Mouse (Mus musculus): ENCODE measurements around the gene Gm20388. TPM values are rescaled to one million over a fixed set of nuclear protein-coding genes. Genes with fewer than 3 reads are reported as not detected.

Gm20388 gene
- total and polyA plus RNA-seq, 2 experiments from 2014 or later, result 17.3 TPM; not detected in 1

DNA sequence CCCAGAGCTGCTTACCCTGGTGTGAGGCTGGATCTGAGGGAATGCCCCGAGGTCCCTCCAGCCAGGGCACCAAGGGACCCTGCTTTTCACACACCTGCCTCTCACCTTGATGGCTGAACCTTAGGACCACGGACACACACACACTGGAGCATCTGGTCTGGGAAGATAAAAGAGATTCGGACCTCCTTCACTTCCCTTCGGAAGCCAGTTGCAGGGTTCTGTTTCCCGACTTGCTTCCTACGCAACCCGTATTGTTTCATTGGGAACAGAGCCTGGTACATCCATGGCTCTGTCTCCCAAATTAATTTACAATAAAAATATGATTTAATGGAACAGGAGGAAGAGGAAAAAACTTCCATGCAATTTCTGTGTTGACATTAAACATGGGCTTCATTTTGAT is 966.4 kb downstream of the Gm20388 start:
- peaks cover 61% of the 10 kb centered on the region for H3K27me3 ChIP-seq (ENCODE audit: control insufficient read depth, insufficient read depth, low read length)
- no peak overlapping the region for H3K4me2 ChIP-seq (ENCODE audit: low read depth, low read length)
- TF ChIP-seq CTCF (IDR thresholded peaks at IDR 0.05; ENCODE audit: low read depth) (no peak), EP300 (IDR thresholded peaks at IDR 0.05; ENCODE audit: low read depth) (no peak)
- H3K4me3 ChIP-seq (ENCODE audit: low read depth, low read length), result no peak overlapping the region
- H3K4me1 ChIP-seq (ENCODE audit: control insufficient read depth, insufficient read depth), result no peaks in the 10 kb centered on the region
- H3K9ac ChIP-seq (replicated peaks; ENCODE audit: low read depth, low read length), result no peak overlapping the region
- DNase-seq (ENCODE audit: low spot score) (no peak), ATAC-seq (ENCODE audit: insufficient read depth, low read depth) (no peak)
- WGBS, result 61% methylated on average over 7 of the region's 7 CpGs
- no peaks in the 10 kb centered on the region for H3K36me3 ChIP-seq (replicated peaks; ENCODE audit: control insufficient read depth, insufficient read depth, low read length)
- no peaks in the 10 kb centered on the region for H3K9me3 ChIP-seq (replicated peaks; ENCODE audit: control insufficient read depth, low read length)
- H3K27ac ChIP-seq (ENCODE audit: low read depth), result no peak overlapping the region

DNA sequence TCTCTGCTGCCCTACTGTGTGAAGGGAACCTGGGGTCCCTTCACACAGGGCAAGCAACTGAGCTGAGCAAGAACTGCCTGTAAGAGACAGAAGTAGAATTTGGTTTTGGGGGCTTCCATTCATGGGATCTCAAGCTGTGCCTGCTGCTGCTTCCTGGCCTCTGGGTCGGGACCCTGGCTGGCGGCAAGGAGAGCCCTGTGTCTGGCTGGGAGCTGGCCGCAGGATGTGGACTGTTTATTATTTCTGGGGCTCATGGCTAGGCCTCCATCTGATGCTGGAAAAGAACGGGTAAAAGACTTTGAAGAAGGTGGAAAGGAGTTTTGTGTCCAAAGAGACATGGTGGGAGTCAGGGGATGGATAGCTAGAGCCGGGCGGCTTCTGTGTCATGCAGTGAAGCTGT is 969.3 kb downstream of the Gm20388 start:
- no peak overlapping the region for H3K4me3 ChIP-seq (ENCODE audit: low read depth, low read length)
- H3K27ac ChIP-seq (ENCODE audit: low read depth), result no peak overlapping the region
- WGBS, result 60% methylated on average over 6 of the region's 6 CpGs
- H3K9ac ChIP-seq (replicated peaks; ENCODE audit: low read depth, low read length), result no peak overlapping the region
- DNase-seq (ENCODE audit: low spot score) (no peak), ATAC-seq (ENCODE audit: insufficient read depth, low read depth) (no peak)
- no peak overlapping the region for H3K4me2 ChIP-seq (ENCODE audit: low read depth, low read length)
- peaks cover 80% of the 10 kb centered on the region for H3K27me3 ChIP-seq (ENCODE audit: control insufficient read depth, insufficient read depth, low read length)
- no peak for TF ChIP-seq CTCF (IDR thresholded peaks at IDR 0.05; ENCODE audit: low read depth)
- TF ChIP-seq EP300 (IDR thresholded peaks at IDR 0.05; ENCODE audit: low read depth), result no peak
- H3K9me3 ChIP-seq (replicated peaks; ENCODE audit: control insufficient read depth, low read length), result no peaks in the 10 kb centered on the region
- H3K4me1 ChIP-seq (ENCODE audit: control insufficient read depth, insufficient read depth), result no peaks in the 10 kb centered on the region
- H3K36me3 ChIP-seq (replicated peaks; ENCODE audit: control insufficient read depth, insufficient read depth, low read length), result no peaks in the 10 kb centered on the region

GRCm38 (mm10) chr8:120881634-120882033 is 971.0 kb downstream of the Gm20388 start:
- Histone ChIP-seq H3K9ac (replicated peaks; ENCODE audit: low read depth, low read length) (no peak overlapping the region), H3K4me2 (ENCODE audit: low read depth, low read length) (no peak overlapping the region), H3K36me3 (replicated peaks; ENCODE audit: control insufficient read depth, insufficient read depth, low read length) (no peaks in the 10 kb centered on the region), H3K27me3 (ENCODE audit: control insufficient read depth, insufficient read depth, low read length) (peaks cover 89% of the 10 kb centered on the region), H3K9me3 (replicated peaks; ENCODE audit: control insufficient read depth, low read length) (no peaks in the 10 kb centered on the region), H3K4me1 (ENCODE audit: control insufficient read depth, insufficient read depth) (no peaks in the 10 kb centered on the region), H3K4me3 (ENCODE audit: low read depth, low read length) (no peak overlapping the region), H3K27ac (ENCODE audit: low read depth) (no peak overlapping the region)
- TF ChIP-seq CTCF (IDR thresholded peaks at IDR 0.05; ENCODE audit: low read depth), result no peak
- no peak for TF ChIP-seq EP300 (IDR thresholded peaks at IDR 0.05; ENCODE audit: low read depth)
- no peak for ATAC-seq (ENCODE audit: insufficient read depth, low read depth)
- 67% methylated on average over 10 of the region's 10 CpGs for WGBS
- no peak for DNase-seq (ENCODE audit: low spot score)

DNA sequence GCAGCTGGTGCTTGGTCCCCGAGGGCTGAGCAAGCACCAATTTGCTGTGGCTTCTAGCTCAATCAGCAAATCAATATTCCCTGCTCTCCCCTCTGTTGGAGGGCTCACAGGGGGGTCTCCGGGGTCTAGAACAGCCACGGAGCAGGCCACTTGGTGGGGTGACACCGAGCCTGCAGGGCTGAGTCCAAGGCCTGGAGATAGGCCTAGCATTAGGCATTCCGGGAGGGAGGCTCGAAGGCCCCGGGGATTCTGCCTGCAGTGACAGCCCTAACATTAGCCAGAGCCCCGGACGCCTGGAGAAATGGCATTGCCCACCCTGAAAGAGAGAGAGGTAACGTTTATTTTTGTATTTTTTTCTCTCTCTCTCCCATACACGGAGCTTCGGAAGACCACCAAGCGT is 972.0 kb downstream of the Gm20388 start:
- DNase-seq (ENCODE audit: low spot score) (no peak), ATAC-seq (ENCODE audit: insufficient read depth, low read depth) (no peak)
- Histone ChIP-seq H3K9ac (replicated peaks; ENCODE audit: low read depth, low read length) (no peak overlapping the region), H3K27me3 (ENCODE audit: control insufficient read depth, insufficient read depth, low read length) (peaks cover 97% of the 10 kb centered on the region), H3K4me3 (ENCODE audit: low read depth, low read length) (no peak overlapping the region), H3K9me3 (replicated peaks; ENCODE audit: control insufficient read depth, low read length) (no peaks in the 10 kb centered on the region), H3K27ac (ENCODE audit: low read depth) (no peak overlapping the region), H3K36me3 (replicated peaks; ENCODE audit: control insufficient read depth, insufficient read depth, low read length) (no peaks in the 10 kb centered on the region), H3K4me2 (ENCODE audit: low read depth, low read length) (no peak overlapping the region), H3K4me1 (ENCODE audit: control insufficient read depth, insufficient read depth) (no peaks in the 10 kb centered on the region)
- no peak for TF ChIP-seq CTCF (IDR thresholded peaks at IDR 0.05; ENCODE audit: low read depth)
- no peak for TF ChIP-seq EP300 (IDR thresholded peaks at IDR 0.05; ENCODE audit: low read depth)
- WGBS, result 19% methylated on average over 13 of the region's 13 CpGs

- Histone ChIP-seq H3K27ac (ENCODE audit: low read depth) (no peak overlapping the region), H3K9ac (replicated peaks; ENCODE audit: low read depth, low read length) (no peak overlapping the region), H3K36me3 (replicated peaks; ENCODE audit: control insufficient read depth, insufficient read depth, low read length) (no peaks in the 10 kb centered on the region), H3K4me3 (ENCODE audit: low read depth, low read length) (no peak overlapping the region), H3K4me1 (ENCODE audit: control insufficient read depth, insufficient read depth) (no peaks in the 10 kb centered on the region), H3K9me3 (replicated peaks; ENCODE audit: control insufficient read depth, low read length) (no peaks in the 10 kb centered on the region), H3K27me3 (ENCODE audit: control insufficient read depth, insufficient read depth, low read length) (peaks cover 97% of the 10 kb centered on the region), H3K4me2 (ENCODE audit: low read depth, low read length) (no peak overlapping the region)
- TF ChIP-seq CTCF (IDR thresholded peaks at IDR 0.05; ENCODE audit: low read depth) (no peak), EP300 (IDR thresholded peaks at IDR 0.05; ENCODE audit: low read depth) (no peak)
- WGBS, result 7% methylated on average over 25 of the region's 25 CpGs
- ATAC-seq (ENCODE audit: insufficient read depth, low read depth) (no peak), DNase-seq (ENCODE audit: low spot score) (no peak)
Measured at GRCm38 (mm10) chr8:120883369-120883768, 972.7 kb downstream of the Gm20388 start.

- H3K9me3 ChIP-seq (replicated peaks; ENCODE audit: control insufficient read depth, low read length), result no peaks in the 10 kb centered on the region
- no peak overlapping the region for H3K4me2 ChIP-seq (ENCODE audit: low read depth, low read length)
- 10% methylated on average over 15 of the region's 15 CpGs for WGBS
- no peaks in the 10 kb centered on the region for H3K4me1 ChIP-seq (ENCODE audit: control insufficient read depth, insufficient read depth)
- H3K27me3 ChIP-seq (ENCODE audit: control insufficient read depth, insufficient read depth, low read length), result peaks cover 97% of the 10 kb centered on the region
- no peak overlapping the region for H3K4me3 ChIP-seq (ENCODE audit: low read depth, low read length)
- TF ChIP-seq EP300 (IDR thresholded peaks at IDR 0.05; ENCODE audit: low read depth) (no peak), CTCF (IDR thresholded peaks at IDR 0.05; ENCODE audit: low read depth) (no peak)
- no peak overlapping the region for H3K27ac ChIP-seq (ENCODE audit: low read depth)
- H3K9ac ChIP-seq (replicated peaks; ENCODE audit: low read depth, low read length), result no peak overlapping the region
- DNase-seq (ENCODE audit: low spot score) (no peak), ATAC-seq (ENCODE audit: insufficient read depth, low read depth) (no peak)
- H3K36me3 ChIP-seq (replicated peaks; ENCODE audit: control insufficient read depth, insufficient read depth, low read length), result no peaks in the 10 kb centered on the region
Measured at GRCm38 (mm10) chr8:120883853-120884252, 973.2 kb downstream of the Gm20388 start.
